Mouse (Mus musculus) heart, postnatal 0 days (tissue): Measurements from ENCODE around the gene Med9.
"Not testable (repeated sequence)": the region's sequence is repeated elsewhere in the genome, so short reads cannot be mapped to it uniquely, and the experiment has no call there.

ENCODE experiments used
- CTCF ChIP-seq: IDR thresholded peaks from 2 replicates; pipeline ENCODE4 v1.5.1; 2016; ENCODE audit warnings: antibody characterized with exemption, control low read depth, low read depth
- EP300 ChIP-seq: IDR thresholded peaks from 2 replicates; pipeline ENCODE4 v1.6.1; 2016; ENCODE audit warnings: antibody characterized with exemption, low read depth

DNA sequence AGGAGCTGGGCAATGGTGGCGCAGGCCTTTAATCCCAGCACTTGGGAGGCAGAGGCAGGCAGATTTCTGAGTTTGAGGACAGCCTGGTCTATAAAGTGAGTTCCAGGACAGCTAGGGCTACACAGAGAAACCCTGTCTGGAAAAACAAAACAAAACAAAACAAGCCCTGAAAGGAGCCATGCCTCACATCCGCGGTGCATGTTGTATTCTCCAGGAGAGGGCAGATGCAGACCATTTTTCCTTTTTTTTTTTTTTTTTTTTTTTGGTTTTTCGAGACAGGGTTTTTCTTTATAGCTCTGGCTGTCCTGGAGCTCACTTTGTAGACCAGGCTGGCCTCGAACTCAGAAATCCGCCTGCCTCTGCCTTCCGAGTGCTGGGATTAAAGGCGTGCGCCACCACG, 3.2 kb upstream of the Med9 start:
- TF ChIP-seq CTCF, EP300: not testable (repeated sequence)
